Mouse (Mus musculus) left cerebral cortex, postnatal 4 days (tissue): ENCODE measurements at regions not wholly inside any gene's neighbourhood (a gene's known extent, or its start where the extent isn't known, plus 50 kb on each side); places are given as distances from the start of the nearest gene placed in this dataset.
A peak's percentile ranks its signal among the peaks of the same experiment; 100 is the strongest.

Experiments
- DNase-seq: peaks from one replicate; pipeline ENCODE4 v3.0.0-alpha.2; 2022
- intact Hi-C: fragments of 180-260 bp; cut with DNase I; formaldehyde crosslinking; loops from one replicate; pipeline ENCODE4 v1.15.1; 2025

DNA sequence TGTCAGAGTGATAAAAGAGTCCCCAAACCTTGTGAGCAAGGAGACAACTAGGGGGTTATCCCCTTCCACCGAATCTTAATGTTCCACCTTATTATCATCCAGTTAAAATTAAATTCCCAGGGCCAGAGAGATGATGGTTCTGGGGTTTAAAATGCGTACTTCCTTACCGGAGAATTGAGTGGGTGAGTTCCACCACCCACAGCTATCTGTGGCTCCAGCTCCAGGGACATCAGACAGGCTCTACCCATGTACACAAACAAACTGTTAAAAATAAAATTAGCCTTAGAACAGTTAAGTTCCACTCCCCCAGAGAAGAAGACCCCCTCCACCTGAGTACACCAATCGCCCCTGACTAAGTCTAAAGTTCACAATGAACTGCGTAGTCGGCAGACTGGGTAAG lies 52.0 kb upstream of the Mgat5 start:
- no peak for DNase-seq
- intact Hi-C loops = no loop called here

DNA sequence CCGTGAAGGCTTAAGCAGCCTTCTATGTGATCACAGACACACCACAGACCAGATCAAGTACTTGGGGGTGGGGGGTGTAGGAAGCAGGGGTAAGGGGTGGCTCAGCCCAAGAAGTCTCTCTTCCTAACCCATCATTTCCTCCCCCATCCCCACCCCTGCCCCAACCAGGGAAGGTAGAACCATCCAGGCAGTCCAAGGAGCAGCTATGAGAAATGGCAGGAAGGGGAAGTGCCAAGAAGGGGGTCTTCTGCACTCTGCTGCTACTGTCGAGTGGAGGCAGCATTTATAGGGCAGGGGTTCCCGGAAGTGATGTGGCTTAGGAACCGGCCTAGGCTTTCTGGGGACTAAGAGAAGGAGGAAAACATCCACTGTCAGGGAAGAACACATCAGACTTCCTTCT lies 69.3 kb upstream of the Mgat5 start:
- intact Hi-C loops = no loop called here
- no peak for DNase-seq

DNA sequence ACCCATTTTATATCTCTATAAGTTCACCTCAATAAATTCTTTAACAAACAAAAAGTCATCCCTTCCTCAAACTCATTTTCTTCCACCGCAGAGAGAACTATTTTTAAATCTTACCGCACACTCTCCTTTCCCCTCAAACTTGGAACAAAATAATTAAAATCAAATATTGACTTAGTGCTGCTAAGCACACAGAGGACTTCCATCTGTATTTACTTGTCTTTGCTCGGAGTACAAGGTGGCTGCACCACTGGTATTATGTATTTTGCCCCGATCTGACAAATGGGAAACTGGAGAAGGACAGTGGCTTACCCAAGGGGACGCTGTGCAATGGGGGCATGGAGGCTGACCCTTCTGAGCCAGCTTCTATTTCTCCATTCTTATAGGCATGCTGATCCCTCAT lies 72.9 kb upstream of the Mgat5 start:
- intact Hi-C loops = no loop called here
- DNase-seq = no peak

DNA sequence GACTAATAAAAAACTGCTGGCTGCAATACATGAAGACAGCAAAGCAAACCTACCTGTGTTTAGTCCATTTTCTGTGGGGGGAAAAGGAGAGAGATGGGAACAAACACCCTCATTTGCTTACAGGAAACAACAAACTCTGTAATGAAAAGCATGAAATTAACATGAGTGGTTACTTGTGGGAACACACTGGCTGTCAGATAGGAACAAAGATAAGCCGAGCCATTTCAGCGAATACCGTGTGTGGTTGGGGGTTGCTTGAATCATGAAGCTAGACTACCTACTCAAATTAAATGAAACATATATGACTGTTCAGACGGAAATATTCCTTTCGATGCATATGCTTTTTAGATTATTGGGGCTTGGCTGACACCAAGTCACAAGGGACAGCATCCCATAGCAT lies 80.0 kb upstream of the Mgat5 start:
- no peak for DNase-seq
- intact Hi-C loops = no loop called here

DNA sequence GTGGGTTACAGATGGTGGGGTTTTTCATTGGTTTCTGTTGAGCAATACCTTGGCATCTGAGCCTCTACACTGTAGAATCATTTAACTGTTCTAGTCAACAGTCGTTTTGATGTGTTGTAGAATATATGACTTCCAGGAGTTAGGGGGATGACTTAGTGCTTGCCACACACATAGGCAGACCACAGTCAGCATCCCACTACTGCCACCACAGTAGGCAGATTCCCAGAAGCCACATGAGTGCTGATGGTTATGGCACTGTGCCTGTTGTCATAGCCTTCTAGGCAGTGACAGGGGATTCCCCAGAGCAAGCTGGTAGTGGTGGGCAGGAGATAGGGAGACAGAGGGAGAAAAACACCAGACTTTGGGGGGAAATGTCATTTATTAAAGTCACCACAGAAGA lies 86.8 kb upstream of the Mgat5 start:
- no peak for DNase-seq
- intact Hi-C loops = no loop called here

DNA sequence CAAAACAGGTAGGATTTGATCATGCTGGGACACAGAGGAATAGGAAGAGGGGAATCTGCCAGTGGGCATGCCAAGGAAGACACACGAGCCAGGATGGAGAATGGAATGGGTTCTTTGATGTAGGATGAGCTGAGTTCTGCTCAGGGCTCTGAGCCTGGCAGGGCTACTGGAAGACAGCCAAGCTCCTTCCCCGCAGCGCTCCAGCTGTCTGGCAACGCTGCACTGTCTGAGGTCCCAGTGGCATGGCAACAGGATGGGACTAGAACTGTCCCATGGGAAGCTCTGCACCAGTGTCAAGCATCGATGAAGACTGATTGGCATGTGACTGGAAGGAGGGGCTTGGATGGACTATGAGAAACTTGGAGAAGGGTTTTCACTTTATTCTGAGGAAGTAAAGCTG lies 97.3 kb upstream of the Mgat5 start:
- DNase-seq = peak; percentile 75
- intact Hi-C loops = no loop called here

DNA sequence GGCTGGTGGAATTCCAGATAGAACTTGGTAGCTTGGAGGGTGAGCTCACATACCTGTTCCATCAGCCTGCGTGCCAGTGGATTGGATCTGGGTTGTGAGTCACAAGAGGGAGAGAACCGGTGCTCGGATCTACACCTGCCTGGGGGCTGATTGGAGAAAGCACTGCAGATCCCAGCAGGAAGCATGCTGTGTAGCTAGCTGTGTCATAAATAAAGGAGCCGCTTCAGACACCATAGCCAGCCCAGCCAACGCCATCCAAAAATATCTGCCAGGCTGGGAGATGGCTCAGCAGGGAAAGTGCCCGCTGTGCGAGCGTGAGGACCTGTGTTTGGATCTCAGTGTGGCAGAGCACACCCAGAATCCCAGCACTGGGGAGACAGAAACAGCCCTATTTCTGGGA lies 99.0 kb upstream of the Mgat5 start:
- intact Hi-C loops = no loop called here
- no peak for DNase-seq

DNA sequence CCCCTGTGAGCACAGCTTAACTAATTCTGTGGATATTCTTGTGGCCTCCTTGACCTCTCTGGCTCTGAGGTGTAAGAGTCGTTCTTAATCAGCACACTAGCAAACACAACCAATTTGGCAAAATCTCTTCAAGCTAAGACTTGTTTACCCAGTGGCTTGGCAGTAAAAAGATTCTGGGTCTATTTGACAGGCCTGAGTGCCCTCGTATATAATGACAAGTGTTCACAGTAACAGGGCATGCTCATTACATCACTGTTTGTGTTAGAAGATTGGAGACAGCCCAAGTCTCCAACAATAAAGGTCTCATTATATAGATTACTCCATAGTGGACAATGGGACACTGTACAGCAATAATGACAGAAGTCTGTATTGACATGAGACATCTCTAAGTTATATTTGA lies 101.2 kb upstream of the Mgat5 start:
- intact Hi-C loops = no loop called here
- no peak for DNase-seq

DNA sequence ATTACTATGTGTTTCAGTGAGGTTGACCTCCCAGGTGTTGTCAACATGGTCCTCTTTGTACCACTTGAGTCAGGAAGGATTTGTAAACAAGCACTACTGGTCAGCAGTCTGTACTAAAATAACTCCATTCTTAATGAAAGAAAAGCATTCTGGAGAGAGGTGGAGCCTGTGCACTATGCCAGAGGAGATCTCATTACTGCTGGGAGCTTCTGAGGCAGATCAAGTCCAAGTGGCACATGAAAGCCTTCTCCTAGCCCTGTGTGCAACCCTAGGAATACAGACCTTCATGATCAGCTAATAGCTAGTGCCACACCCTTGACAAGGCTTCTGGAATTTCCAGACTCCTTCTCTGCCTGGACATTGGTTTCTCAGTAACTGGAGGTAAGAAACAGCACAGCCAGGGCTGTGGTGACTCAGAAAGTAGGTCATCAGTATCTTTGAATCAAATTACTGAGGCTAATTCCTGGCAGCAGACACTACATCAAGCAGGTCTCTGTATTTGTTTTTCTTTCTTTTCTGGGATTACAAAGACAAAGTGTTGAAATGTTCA lies 105.9 kb upstream of the Mgat5 start:
- intact Hi-C loops = no loop called here
- DNase-seq = no peak

DNA sequence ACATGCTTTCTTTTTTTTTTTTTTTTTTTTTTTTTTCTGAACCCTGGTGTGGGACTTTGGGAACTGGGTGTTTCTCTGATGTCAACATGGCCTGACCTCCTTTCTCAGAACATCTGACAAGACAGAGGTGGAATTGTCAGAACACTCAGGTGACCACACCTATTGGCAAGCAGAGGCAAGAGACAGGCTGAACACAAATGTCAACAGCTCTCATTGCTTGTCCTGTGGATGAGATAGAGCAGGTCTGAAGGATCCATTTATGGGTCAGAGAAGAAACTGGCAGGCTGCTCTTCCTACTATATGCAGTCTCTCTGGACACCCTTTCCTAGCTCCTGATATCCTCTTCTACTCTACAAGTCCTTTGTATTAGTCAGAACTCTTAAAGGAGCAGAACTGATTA lies 117.2 kb upstream of the Mgat5 start:
- no peak for DNase-seq
- intact Hi-C loops = no loop called here

DNA sequence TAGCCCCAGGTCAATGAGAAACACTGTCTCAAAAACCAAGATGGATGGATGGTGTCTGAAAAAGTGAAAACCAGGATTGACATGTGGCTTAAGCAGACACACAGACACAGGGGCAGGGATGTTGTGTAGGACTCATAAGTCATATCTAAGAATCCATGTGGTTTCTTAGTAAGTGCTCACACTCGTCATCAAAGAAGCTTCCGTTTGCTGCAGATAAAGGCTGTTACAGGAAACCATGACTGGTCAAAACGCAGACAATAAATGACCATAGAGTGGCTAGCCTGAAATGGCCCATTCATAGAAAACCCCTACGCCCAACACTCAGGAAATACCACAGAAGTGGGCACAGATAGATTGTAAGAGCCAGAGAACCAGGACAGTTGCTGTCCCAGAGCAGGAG lies 118.8 kb upstream of the Mgat5 start:
- no peak for DNase-seq
- intact Hi-C loops = no loop called here

DNA sequence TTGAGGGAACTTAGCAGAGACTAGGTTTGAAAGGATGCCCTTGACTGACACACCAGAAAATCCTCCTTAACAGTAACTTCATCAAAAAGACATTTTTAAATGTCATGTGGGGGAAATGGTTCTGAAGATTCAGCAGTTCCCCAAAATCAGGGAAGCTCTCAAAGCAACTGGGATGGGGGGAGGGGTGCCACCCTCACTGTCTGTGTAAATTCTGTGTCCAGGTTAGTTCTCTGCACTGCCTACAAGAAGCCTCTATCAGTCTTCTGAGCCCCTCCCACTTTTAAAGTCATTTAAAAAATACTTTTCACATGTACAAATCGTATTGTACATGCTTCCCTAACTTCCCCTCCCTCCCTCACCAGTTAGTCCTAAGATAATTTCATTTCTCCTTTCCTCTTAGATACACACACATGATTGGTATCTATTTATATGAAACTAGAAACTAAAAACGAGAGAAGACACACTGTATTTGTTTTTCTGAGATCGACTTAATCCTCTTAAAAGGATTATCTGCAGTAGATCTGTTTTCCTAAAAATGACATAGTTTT lies 121.0 kb upstream of the Mgat5 start:
- DNase-seq = no peak
- intact Hi-C loops = no loop called here

DNA sequence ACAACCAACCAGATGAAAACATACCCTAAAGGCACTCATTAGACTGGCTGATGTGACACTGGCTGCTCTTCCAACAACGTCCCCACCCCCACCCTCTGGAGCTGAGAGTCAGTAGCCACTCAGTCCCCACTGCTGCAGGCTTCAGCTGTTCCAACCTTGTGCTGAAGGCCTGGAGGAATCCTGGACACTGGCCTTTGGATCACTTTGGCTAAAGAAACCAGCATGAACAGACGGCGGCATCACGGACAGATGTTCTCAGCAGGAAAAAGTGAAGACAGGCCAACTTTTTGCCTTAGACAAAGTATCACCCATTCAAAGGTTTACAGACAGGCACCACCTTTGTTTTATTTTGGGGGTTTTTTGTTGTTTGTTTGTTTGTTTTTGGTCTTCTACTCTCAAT lies 125.8 kb upstream of the Mgat5 start:
- intact Hi-C loops = no loop called here
- peak; percentile 1 for DNase-seq

DNA sequence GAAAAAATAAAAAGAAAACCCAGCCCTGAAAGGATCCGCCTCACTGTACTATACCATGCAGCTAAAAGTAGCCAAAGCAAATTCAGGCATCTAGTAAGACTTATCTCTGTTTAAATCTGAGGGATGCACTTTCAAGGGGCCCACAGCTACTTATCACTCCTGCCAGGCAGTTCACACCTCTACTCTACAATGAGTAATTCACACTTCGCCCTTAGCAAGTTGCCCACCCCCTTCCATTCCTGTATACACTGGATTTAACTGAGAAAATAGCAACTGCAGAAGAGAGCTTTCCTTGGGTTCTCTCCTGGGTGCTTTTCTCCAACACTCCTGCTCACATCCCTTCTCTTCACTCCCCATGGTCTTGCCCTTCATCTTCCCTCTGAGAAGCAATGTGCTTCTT lies 142.4 kb upstream of the Mgat5 start:
- intact Hi-C loops = no loop called here
- no peak for DNase-seq

DNA sequence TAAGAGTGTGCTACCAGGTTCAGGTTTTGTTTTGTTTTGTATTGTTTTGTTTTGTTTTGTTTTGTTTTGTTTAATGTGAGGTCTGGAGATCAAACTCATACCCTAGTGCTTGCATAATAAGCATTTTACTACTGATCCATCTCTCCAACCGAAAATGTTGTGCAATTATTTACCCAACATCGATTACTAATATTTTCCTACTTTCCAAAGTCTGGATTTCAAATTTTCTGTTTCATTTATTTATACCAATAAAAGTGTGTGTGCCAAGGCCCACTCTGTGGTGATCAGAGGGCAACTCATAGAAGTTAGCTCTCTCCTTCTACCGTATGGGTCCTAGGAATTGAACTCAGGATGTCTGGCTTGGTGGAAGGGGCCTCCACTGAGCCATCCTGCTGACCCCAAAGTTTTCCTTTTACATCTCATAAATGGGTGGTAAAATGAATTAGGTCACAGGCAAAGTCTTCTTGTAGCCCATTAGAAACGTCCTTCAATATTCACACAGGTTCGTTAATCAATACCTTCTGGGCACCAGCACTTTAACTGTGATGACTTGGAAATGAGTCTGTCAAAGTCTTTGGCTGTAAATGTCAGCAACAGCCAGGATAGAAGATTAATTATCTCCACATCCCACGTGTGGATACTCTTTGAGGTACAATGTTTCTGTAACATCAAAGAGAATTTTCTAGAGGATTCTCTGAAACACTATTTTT lies 158.9 kb upstream of the Mgat5 start:
- intact Hi-C loops = no loop called here
- no peak for DNase-seq

DNA sequence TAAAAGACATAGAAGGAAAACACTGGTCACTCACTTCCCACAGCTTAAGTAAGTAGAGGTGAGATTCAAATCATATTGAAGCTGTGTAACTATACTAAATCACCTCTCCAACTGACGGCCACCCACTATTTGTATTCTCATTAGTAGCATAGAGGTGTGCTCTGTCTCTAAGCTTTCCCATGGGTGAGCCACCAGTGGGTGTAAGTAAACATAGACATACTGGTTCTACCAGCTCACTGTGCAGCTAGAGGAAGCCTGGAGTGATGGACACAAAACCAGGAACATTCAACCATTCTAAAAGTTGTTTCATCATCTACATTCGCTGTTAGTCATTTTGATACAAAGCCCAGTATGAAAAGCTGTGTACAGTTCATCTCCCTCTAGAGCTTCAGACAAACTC lies 170.1 kb upstream of the Mgat5 start:
- intact Hi-C loops = no loop called here
- DNase-seq = no peak

DNA sequence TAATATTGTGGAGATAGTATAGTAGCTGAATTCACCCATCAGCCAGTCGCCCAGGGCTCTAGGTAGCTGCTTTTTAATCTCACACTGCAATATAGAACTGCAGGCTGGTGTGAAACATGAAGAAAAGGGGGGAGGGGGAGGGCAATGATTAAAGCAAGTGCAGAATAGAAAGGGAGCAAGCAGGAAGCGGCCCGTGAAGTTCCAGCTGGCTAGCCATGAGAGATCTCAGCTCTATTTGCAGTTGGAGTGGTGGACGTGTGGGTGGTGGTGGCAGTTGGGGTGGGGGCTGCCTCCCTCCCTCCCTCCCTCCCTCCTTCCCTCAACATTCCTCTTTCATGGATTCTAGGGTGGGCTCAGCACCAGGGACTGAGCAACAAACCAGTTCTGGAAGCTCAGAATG lies 173.3 kb upstream of the Mgat5 start:
- intact Hi-C loops = no loop called here
- DNase-seq = no peak

DNA sequence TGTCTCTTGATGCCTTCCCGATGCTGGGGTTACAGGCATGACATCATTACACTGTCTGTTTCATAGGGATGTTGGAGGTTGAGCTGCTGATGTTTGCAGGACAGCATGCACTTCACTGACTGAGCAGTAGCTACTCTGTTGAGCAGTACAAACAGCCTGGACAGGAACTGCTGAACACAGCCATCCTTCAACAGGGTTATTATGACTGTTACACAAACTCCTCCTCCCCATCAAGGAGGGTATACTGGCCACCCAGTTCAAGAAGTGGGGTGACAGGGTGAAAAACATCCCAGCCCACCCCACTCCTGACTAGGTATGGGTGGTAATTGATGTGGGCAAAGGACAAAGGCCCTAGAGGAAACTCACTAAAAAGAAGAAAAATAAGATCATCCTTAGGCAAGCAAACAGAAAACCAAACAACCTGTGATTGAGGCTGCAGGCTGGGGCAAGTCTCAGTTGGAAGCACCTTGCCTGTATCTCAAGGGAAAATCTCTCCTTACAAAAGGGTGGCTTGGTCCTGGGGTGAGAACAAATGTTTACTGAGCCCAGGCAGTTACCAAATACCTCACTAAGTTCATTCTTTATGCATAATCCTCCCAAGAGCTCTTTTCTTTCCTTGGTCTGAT lies 175.8 kb upstream of the Mgat5 start:
- intact Hi-C loops = no loop called here
- no peak for DNase-seq

DNA sequence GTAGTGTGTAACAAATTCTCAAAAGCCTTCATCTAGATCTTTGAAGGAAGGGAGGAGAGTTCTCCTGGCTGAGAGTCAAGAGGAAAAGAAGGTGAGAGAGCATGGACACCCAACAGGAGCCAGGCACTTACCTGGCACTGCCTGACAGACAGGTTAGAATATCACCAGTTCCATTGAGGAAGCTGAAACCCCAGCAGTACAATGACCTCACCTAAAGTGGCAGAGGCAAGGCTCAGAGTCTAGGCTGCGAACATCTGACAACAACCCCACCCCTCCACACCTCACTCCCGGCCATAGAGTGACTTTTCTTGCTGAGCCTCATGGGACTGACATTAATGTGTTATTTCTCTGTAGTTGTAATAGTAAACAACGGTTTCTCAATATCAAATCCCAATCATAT lies 181.7 kb upstream of the Mgat5 start:
- intact Hi-C loops = no loop called here
- DNase-seq = no peak

DNA sequence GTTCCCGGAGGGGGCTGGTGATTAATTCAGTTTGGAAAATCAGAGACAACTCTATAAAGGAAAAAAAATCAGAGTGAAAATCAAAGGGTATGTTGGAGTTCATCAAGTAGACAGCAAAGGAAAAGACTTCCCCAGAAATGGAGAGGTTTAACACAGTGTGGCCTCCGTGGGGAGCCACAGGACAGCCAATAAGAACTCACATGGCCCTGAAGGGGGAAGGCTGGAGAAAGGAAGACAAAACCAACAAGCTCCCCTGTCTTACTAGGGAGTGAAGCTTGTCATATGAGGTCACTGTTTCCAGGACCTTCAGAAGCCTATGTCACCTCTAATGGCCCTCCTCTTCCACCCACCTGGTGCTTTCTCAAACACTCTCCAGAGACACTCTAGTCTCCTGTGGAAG lies 187.1 kb upstream of the Nckap5 start:
- intact Hi-C loops = loop anchor here (5.0 to 10.0 kb wide), 2 partner anchors 187 to 440 kb away; partner anchors contain the start of gene Mgat5
- no peak for DNase-seq

DNA sequence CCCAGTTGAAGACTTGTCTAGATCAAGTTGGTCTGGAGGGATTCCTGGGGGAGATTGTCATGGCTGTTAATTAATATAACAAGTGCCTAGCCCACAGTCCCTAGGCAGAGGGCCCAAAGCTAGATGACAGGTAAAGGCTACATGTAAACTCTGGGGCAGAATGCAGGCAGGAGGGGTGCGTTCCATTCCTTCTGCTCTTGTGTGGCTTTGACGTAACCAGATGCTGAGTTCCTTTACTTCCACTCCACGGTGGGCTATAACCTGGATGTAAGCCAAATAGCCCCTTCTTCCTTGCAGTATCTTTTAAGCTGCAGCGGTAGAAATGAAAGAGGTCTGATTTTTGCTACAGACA lies 185.3 kb upstream of the Nckap5 start:
- intact Hi-C loops = loop anchor here (5.0 to 10.0 kb wide), 2 partner anchors 189 to 441 kb away; partner anchors contain the start of gene Mgat5
- no peak for DNase-seq
